Mouse (Mus musculus) lung, postnatal 36 days (tissue): ENCODE results near the gene Dnah17.

Experiments used
- DNase-seq: peaks from one replicate; pipeline ENCODE4 v3.0.0; 2022; ENCODE audit warnings: mixed read lengths

Gene Dnah17

DNA sequence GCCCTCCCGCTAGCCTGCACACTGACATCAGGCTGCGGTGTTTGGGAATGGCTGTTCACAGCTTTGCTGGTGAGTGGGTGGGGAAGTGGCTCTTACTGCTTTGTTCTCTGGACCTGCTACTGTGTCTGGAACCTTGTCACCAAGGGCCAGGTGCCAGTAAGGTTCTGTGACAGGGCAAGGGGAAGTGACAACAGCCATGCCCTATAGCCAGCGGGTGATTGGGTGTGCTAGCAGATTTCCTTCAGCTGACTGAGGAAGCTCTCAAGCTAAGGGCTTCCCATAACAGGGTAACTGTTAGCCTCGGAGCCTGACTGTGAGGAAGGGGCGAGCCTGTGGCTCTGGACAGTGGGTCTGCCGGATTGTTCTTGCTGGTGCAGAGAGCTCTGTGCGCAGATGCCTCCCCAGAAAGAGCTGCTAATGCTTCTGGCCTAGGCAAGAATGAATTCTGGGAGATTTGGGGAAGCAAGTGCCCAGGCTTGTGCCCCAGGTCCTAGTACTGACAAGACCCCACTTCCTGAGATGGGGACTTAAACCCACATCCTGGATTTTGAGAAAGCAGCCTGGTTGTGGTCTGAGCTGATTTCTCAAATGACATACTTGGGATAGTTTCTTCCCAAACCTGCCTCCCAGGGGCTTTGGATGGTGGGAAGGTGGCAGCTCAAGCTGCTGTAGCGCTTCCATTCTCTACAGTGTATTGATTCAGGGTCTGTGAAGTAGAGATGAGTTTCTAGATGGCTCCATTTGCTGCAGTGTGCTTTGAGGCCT is 114.9 kb downstream of the Dnah17 start:
- no peak for DNase-seq

DNA sequence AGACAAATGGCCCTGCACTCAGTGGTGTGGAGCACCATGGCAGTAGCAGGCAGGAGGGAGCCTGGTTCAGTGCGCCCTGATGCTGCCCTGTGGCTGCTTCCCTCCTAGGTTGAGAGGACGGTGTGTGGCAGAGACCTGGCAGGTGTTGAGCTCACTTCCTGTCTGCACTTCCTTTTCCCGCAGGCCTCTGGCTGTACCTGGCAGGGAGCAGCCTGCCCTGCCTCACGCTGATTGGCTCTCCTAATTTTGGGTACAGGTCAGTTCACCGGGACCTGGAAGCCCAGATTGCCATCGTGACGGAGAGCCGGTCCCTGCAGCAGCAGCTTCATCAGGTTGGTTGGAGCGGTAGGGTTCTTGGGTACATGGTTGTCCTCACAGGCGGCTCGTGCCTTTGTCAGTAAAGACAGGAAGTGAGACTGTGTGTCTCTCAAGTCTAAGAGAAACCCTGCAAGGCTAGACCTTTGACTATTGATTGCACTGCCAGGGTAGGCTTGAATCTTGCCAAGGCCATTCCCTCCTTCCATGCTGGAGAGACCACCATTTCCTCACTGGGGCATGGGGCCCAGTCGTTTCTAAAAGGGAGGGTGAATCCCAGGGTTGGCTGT is 115.9 kb downstream of the Dnah17 start:
- DNase-seq = no peak

DNA sequence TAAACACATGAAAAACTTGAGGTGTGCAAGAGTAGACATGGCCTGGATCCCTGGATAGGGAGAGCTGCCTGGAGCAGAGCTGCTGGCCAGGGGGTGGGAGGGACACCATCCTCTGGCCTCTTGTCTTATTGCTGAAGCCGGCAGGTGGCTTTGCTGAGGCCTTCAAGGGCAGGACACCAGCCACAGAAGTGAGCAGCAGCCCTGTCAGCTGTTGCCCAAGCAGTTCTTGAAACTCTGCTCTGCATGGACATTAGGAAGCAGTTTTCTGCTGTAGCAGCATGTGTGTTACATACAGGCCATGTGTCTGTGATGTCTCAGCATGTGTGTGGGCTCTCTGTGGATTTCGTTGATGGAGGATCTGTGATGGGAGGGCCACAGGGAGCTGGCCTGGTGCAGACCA is 117.1 kb downstream of the Dnah17 start:
- no peak for DNase-seq

DNA sequence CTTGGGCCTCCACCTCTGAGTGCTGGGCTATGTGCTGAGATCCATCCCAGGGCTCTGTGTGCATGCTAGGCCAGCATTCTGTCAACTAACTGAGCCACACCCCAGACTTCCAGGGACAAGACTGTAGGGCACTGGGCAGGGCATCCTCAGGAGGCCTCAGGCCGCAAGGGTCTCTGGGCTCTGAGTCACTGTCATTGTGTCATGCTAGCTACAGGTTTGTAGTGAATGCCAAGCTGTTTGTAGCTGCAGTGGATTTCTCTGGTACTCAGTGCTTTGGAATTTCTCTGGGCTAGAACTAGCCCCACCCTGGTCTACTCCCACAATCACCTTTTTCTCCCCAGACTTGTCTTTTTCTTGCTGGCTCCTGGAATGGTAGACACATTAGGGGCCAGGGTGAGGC is 117.8 kb downstream of the Dnah17 start:
- DNase-seq = no peak

DNA sequence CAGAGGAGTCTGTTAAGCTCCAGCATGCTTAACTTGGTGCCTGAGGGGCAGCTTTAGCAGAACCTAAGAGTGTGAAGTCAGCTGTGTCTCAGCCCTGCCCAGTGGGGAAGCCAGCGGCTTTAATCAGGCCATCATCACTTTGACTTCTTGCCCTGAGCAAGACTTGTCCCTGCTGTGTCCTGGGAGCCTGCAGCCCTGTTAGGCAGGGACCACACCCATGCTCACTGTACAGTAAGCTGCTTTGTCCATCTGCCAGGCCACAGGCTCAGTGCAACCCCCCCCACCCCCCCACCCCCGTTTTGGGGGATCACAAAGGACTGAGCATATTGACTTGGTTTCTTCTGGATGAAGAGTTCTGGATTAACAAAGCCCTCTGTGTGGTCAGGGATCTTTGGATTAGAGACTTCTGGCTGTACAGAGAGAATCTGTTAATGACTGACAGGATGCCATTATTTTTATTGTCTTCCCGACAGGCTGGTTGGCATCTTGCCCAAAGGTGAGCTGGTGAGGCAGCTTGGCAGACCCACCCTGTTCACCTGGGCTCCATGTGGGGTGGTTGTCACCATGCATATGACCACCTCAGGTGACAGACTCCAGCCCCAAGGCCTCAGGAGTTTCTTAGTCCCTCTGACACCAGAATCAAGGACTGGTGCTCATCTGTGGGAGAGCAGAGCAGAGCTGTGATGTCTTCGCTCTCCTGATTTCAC is 120.4 kb downstream of the Dnah17 start:
- no peak for DNase-seq

DNA sequence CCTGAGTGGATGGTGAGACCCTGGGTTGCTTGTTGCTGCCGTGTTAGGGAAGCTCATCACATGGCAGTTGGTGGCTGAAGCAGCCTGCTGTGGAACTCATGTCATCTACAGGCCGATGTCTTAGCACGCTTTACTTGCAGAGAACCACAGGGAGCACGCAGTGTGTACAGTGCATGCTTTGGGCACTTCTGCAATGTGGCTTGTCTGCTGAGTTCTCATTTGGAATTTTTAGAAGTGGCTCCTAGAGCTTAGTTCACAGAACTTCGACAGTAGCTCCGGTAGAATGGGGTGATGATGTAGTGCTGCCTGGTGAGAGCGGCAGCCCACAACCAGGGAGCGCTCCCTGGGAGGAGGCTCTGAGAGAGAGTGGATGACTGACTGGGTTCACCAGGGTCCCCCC is 121.6 kb downstream of the Dnah17 start:
- no peak for DNase-seq

DNA sequence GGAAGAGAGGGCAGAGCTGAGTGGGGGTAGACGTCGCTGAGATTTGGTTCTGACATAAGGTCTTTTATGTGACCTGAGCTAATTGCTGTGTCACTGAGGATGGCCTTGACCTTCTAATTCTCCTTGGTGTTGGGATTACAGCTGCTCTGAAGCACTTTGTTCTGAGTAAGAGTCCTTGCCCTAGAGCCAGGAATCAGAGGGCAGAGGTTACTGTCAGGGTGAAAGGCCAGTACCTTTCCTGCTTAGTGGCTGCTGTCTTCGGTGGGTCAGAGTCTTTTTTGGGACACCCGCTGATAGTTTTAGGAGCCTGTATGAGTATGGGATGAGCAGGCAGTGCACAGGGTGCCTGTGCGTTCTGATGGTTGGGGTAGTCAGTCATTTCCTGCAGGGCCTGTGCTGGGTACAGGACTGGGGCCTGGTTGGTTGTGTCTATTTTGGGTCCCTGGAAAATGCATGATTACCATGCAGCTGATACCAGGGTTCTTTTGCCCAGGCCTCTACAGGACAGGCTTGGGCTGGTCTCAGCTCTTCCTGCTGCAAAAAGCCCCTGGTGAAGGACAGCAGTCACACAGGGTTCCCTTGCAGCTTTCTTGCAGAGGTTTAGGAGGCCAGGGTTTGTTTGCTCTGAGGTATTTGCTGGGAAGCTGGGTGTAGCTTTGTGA is 122.2 kb downstream of the Dnah17 start:
- no peak for DNase-seq

DNA sequence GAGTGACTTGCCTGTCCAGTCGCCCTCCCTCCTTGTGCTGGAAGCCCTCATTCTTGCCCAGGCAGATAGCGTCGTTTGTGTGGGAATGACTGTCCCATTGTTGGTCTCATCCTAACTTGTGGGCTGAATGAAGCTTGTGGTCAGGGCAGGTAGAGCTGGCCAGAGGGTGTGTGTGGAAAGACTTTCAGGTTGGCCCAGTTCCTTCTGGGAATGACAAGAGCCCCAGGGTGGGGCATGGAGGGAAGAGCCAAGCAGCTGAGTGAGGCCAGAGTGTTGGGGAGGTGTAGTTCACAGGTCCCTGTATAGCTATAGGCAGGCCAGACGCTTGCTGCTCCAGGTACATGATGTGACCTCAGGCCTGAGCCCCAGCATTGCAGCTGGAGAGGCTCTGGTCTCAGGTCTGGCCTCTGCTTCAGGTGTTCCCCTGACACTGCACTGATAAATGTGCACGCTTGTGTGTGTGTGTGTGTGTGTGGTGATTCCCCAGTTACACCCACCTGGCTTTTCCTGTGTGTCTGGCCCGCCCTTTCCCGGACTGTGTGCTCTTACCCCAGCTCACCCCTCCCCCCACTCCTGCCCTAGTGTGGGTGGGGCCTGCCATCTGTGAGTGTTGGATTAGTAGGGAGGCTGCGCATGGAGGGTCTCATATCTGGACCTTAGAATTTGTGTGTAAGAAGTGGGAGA is 122.8 kb downstream of the Dnah17 start:
- DNase-seq = peak; percentile 67

DNA sequence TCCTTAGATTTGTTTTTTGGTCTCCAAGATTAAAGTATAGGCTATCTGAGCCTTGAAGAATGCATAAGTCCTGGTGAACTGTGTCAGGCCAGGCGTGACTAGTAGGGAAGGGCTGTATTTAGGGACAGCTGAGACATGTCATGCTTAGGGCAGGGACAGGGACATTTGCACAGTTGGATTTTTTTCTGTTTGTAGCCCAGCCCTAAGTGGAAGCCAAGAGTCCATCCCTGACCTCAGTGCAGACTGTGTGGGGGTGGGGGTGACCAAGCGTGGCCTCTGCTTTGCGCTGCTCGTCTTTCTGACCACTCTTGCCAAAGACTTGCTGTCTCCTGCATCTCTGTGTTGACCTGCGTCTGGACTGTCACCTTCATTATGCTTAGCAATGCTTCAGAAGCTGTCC is 126.2 kb downstream of the Dnah17 start:
- DNase-seq = no peak

DNA sequence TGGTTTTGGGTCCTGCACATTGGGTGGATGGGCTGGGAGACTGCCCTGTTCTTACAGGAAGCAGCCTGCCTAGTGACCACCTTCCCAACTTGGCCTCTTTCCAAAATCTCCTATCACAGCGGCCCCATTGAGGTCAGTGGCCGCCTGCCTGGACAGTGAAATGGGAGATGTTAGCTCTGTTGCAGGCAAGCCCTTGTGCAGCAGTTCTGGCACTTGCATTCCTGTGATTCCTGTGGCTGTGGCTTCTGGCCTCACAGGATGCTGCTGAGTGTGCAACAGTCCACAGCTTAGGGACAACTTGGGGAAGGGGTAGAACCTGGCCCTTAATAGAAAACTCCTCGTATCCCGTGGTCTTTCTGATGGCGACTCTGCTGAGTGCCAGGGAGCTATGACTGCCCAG is 126.7 kb downstream of the Dnah17 start:
- DNase-seq = no peak

DNA sequence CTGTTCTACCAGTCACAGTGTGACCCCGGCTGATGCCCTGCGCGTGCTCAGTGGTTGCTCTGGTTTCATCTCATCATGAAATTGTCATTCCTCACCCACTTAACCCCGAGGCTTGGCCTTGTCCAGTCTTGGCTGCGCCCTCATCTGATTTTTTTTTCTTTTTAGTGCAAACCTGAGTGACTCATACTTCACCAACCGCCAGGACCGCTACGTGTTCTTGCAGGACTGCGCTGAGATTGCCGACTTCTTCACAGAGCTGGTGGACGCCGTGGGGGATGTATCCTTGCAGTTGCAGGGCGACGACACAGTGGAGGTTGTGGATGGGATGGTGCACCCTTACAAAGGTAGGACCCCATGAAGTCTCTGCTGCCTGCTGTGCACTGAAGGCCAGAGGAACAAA is 127.3 kb downstream of the Dnah17 start:
- DNase-seq = no peak

DNA sequence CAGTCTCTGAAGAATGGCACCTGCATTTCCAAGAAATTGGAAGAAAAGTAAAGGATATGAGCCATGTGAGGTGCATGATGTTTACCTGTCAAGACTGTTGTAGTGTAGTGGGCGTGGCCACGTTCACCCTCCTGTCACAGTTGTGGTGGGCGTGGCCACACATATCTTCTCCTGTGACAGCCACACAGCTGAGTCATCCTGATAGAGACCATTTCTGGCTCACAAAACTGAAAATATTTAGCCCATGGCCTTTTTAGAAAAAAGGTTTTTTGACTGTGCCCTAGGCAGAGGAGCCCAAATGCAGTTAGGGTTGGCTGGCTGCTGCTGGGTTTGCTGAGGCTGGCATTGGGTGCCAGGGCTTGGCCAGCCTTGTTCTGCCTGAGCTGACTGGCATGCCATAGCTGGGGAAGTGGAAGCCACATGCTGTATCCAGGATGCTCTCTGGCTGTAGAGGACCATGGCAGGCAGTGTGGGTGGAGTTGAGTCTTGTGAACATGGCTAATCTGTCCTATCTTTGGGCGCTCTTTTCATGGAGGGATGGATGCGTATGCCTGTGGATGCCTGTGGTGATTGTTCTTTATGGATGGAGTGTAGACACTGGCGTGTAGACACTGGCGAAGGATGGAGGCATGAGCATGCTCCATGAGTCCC is 129.7 kb downstream of the Dnah17 start:
- DNase-seq = no peak

DNA sequence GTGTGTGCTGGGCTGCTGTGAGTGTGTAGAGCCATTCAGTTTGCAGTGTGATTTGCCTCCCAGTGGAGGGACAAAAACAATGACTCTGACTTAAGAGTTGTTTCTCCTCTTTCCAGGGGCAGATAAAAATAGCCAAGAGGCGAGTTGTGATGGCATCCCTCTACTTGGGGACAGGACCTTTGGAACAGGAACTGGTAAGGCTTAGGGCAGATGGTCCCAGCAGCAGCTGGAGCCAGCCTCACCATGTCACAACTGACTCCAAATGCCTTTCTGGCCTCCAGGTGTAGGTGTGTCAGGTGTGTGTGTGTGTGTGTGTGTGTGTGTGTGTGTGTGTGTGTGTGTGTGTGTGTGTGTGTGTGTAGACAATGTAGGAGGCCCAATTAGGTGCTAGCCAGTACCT is 130.4 kb downstream of the Dnah17 start:
- no peak for DNase-seq

DNA sequence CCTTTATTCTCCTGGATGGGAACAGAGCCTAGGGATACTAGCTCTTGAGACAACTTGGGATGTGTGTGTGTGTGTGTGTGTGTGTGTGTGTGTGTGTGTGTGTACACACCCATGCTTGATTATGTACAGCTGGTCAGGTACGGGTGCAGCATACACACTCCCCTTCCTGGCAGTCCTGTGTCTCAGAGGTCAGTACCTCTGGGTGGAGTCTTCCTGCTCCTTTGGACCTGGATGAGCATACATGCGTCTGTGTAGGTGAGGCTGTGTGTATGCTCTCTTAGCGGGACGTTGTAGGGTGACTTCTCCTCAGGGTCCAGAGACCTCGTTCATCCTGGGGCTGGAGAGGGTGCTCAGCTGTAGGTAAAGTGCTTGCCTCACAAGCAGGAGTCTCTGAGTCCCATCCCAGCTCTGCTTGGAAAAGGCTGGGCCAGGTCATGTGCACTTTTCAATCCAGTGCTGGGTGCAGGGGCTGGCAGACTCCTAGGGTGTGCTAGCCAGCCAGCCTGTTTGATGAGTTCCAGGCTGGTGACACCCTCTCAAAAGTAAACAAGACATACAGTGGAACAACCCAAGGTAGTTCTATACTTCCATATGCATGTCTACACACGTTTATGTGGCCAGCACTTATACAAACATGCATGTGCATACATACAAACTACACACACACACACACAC is 131.0 kb downstream of the Dnah17 start:
- no peak for DNase-seq

DNA sequence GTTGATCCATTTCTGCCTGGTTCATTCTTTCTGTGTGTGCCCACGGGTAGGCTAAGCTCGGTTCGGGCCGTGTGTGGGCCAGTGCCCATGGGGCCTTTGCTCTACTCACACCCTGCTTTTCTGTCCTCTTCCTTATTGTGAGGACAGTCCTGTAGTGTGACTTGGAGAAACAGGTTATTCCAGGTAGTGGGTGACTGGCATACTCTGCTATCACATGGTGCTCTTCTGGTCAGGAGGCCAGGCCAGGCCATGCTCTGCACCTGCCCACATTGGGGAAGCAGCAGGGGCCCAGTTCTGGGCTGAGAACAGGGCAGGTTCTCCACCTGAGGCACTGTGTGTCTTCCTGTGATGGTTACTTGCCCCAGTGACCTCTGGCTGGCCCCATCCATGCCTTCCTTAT is 132.1 kb downstream of the Dnah17 start:
- peak; percentile 63 for DNase-seq

DNA sequence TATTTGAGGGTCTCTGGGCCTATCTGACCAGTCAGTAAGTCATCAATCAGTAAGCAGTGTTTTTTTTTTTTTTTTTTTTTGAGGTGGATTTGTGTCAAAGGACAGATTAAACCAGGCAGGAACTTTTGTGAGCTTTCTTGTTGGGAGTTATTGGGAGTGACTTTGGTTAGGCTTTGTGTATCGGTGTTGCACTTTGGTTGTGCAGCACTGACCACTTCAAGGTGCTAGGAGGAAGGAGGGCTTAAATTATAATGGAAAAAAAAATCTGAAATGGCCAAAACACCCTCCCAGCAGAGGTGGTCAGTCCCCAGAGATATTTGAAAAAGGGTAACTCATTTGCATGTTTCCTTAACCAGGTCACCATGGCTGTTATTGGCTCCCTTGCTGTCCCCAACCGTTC is 133.3 kb downstream of the Dnah17 start:
- no peak for DNase-seq

DNA sequence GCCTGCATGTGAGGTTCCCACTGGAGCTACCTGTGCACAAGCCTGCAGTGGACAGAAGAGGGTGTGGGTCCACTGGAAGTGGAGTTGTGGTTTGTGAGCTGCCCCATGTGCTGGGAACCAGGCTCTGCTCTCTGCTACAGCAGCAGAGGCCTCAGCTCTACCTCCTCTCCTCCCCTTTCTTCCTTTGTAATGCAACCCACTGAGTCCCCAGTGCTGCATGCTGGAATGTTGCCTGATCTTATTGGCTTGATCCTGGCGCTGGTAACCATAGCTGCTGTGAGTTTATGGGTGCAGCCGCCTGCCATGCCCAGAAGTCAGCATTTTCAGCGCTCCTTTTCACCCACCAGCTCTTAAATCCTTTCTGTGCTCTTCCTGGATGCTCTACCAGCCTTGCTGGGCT is 134.4 kb downstream of the Dnah17 start:
- no peak for DNase-seq

DNA sequence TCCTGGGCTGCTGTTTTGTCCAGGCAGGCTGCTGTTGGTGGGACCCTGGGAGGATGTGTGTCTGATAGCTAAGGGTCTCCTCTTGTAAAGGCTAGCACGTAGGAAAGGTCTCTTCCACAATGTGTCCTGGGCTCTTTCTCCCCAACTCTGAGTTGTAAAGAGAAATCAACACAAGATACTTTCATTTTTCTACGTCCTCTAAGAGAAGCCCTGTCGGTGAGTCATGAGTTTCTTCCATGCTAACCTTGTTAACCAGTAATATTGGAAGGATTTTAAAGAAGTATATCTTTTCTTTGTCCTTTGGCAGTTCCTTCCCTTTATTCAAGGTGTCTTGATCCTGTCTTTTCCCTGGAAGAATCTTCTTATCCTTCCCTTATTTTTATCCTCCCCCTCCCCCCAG is 134.8 kb downstream of the Dnah17 start:
- no peak for DNase-seq

DNA sequence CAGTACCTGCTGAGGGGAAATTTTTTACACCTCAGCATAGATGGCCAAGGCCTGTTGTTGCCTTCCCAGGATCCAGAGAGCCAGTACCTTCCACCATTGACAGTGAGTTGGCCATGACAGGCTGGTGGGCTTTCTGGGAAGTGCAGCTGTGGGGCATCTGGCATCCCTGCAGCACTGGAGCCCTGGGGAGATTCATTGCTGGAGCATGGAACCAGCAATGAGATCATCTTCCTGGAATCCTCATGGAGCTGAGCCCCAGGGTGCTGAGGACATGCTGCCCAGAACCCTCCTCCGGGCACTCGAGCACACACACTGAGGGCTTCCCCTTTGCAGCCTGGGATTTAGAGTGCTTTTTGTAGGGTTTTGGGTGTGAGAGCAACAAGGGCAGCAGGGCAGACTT is 135.2 kb downstream of the Dnah17 start:
- DNase-seq = no peak

DNA sequence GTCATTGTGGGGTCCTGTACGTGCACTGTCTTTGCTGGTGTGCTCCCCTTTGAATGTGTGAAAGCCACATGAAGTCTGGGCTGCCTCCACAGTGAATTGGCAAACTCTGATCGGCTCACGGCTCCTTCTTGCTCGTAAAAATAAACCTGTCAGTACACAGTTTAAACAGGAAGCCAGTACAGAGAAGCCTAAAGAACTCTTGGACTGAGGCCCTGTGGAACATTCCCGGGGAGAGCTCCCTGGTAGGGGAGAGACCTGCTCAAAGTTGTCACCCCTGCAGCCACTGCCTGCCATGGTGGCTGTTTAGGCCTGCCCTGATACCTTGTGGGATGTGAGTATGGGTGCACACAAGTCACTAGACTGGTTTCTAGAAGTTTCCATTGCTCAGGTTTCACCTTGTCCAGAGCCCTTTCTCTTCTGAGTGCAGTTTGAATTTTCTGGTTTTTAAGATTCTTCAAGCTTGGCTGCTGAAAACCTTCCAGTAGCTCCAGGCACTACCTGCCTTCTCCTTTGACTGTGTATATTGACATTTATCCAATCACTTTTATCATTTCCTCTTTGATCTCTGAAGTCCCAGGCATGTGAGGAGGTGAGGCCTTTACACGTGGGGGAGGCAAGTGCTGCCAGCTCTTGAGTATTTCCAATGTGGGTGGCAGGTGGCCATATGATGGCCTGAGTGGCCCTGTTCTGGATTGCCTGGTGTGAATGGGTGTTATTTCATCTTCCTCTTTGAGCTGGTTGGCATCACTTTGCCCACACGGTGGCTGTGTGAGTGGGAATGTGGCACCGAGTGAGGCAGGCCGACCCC is 136.0 kb downstream of the Dnah17 start:
- peak; percentile 52 for DNase-seq
